Mouse (Mus musculus): ENCODE measurements at regions not wholly inside any gene's neighbourhood (a gene's known extent, or its start where the extent isn't known, plus 50 kb on each side); places are given as distances from the start of the nearest gene placed in this dataset.

- ATAC-seq (replicated peaks; ENCODE audit: low FRiP score, low TSS enrichment, low read depth) (no peak), DNase-seq (ENCODE audit: low spot score) (no peak)
- Histone ChIP-seq H3K4me2 (ENCODE audit: low read length) (no peak overlapping the region), H3K27ac (ENCODE audit: low read depth) (no peak overlapping the region), H3K4me3 (ENCODE audit: low read depth, low read length) (no peak overlapping the region), H3K4me1 (replicated peaks; ENCODE audit: control insufficient read depth, insufficient read depth, low read length) (no peaks in the 10 kb centered on the region), H3K9me3 (ENCODE audit: control insufficient read depth, low read length) (no peaks in the 10 kb centered on the region), H3K9ac (ENCODE audit: low read length) (no peak overlapping the region), H3K36me3 (ENCODE audit: control insufficient read depth, insufficient read depth, low read length) (no peaks in the 10 kb centered on the region), H3K27me3 (replicated peaks; ENCODE audit: control insufficient read depth, insufficient read depth, low read length) (no peaks in the 10 kb centered on the region)
- 54% methylated on average over 10 of the region's 10 CpGs for WGBS
Measured at GRCm38 (mm10) chr13:110882661-110883172, 372.1 kb upstream of the Actbl2 start.

GRCm38 (mm10) chr13:110893909-110894308 lies 360.9 kb upstream of the Actbl2 start:
- no peak overlapping the region for H3K4me2 ChIP-seq (ENCODE audit: low read length)
- no peak for ATAC-seq (replicated peaks; ENCODE audit: low FRiP score, low TSS enrichment, low read depth)

GRCm38 (mm10) chr13:110895349-110895748 lies 359.5 kb upstream of the Actbl2 start:
- Histone ChIP-seq H3K36me3 (ENCODE audit: control insufficient read depth, insufficient read depth, low read length) (no peaks in the 10 kb centered on the region), H3K27me3 (replicated peaks; ENCODE audit: control insufficient read depth, insufficient read depth, low read length) (no peaks in the 10 kb centered on the region), H3K9me3 (ENCODE audit: control insufficient read depth, low read length) (no peaks in the 10 kb centered on the region), H3K9ac (ENCODE audit: low read length) (no peak overlapping the region), H3K4me1 (replicated peaks; ENCODE audit: control insufficient read depth, insufficient read depth, low read length) (no peaks in the 10 kb centered on the region; the same call in 1 of the 2 replicates), H3K4me3 (ENCODE audit: low read depth, low read length) (no peak overlapping the region), H3K27ac (ENCODE audit: low read depth) (no peak overlapping the region), H3K4me2 (ENCODE audit: low read length) (no peak overlapping the region)
- 69% methylated on average over 6 of the region's 6 CpGs for WGBS
- ATAC-seq (replicated peaks; ENCODE audit: low FRiP score, low TSS enrichment, low read depth) (no peak), DNase-seq (ENCODE audit: low spot score) (no peak)

More at GRCm38 (mm10) chr13:110893909-110894308, 360.9 kb upstream of the Actbl2 start:
- no peaks in the 10 kb centered on the region; the same call in 1 of the 2 replicates for H3K4me1 ChIP-seq (replicated peaks; ENCODE audit: control insufficient read depth, insufficient read depth, low read length)
- H3K27ac ChIP-seq (ENCODE audit: low read depth): no peak overlapping the region
- no peaks in the 10 kb centered on the region for H3K27me3 ChIP-seq (replicated peaks; ENCODE audit: control insufficient read depth, insufficient read depth, low read length)
- H3K9me3 ChIP-seq (ENCODE audit: control insufficient read depth, low read length): no peaks in the 10 kb centered on the region
- H3K36me3 ChIP-seq (ENCODE audit: control insufficient read depth, insufficient read depth, low read length): no peaks in the 10 kb centered on the region
- WGBS: 66% methylated on average over 6 of the region's 6 CpGs
- no peak overlapping the region for H3K9ac ChIP-seq (ENCODE audit: low read length)
- no peak overlapping the region for H3K4me3 ChIP-seq (ENCODE audit: low read depth, low read length)
- no peak for DNase-seq (ENCODE audit: low spot score)

- no peak overlapping the region for H3K4me3 ChIP-seq (ENCODE audit: low read depth, low read length)
- no peaks in the 10 kb centered on the region for H3K27me3 ChIP-seq (replicated peaks; ENCODE audit: control insufficient read depth, insufficient read depth, low read length)
- 58% methylated on average over 8 of the region's 8 CpGs for WGBS
- no peaks in the 10 kb centered on the region for H3K9me3 ChIP-seq (ENCODE audit: control insufficient read depth, low read length)
- H3K4me1 ChIP-seq (replicated peaks; ENCODE audit: control insufficient read depth, insufficient read depth, low read length): no peaks in the 10 kb centered on the region; the same call in 1 of the 2 replicates
- no peaks in the 10 kb centered on the region for H3K36me3 ChIP-seq (ENCODE audit: control insufficient read depth, insufficient read depth, low read length)
- DNase-seq (ENCODE audit: low spot score) (no peak), ATAC-seq (replicated peaks; ENCODE audit: low FRiP score, low TSS enrichment, low read depth) (no peak)
- H3K4me2 ChIP-seq (ENCODE audit: low read length): no peak overlapping the region
- H3K27ac ChIP-seq (ENCODE audit: low read depth): no peak overlapping the region
- H3K9ac ChIP-seq (ENCODE audit: low read length): no peak overlapping the region
Measured at GRCm38 (mm10) chr13:110895900-110896299, 358.9 kb upstream of the Actbl2 start.

- no peak overlapping the region for H3K27ac ChIP-seq (ENCODE audit: low read depth)
- H3K4me3 ChIP-seq (ENCODE audit: low read depth, low read length): no peak overlapping the region
- no peak overlapping the region for H3K4me2 ChIP-seq (ENCODE audit: low read length)
- no peaks in the 10 kb centered on the region for H3K9me3 ChIP-seq (ENCODE audit: control insufficient read depth, low read length)
- 42% methylated on average over 4 of the region's 4 CpGs for WGBS
- DNase-seq (ENCODE audit: low spot score): no peak
- peaks cover 3% of the 10 kb centered on the region for H3K4me1 ChIP-seq (replicated peaks; ENCODE audit: control insufficient read depth, insufficient read depth, low read length)
- no peak overlapping the region for H3K9ac ChIP-seq (ENCODE audit: low read length)
- no peak for ATAC-seq (replicated peaks; ENCODE audit: low FRiP score, low TSS enrichment, low read depth)
- H3K27me3 ChIP-seq (replicated peaks; ENCODE audit: control insufficient read depth, insufficient read depth, low read length): no peaks in the 10 kb centered on the region
- no peaks in the 10 kb centered on the region for H3K36me3 ChIP-seq (ENCODE audit: control insufficient read depth, insufficient read depth, low read length)
Measured at GRCm38 (mm10) chr13:110897621-110898020, 357.2 kb upstream of the Actbl2 start.

- Histone ChIP-seq H3K4me2 (ENCODE audit: low read length) (no peak overlapping the region), H3K27ac (ENCODE audit: low read depth) (peak overlapping the region; percentile 49), H3K27me3 (replicated peaks; ENCODE audit: control insufficient read depth, insufficient read depth, low read length) (no peaks in the 10 kb centered on the region), H3K4me1 (replicated peaks; ENCODE audit: control insufficient read depth, insufficient read depth, low read length) (peaks cover 15% of the 10 kb centered on the region), H3K36me3 (ENCODE audit: control insufficient read depth, insufficient read depth, low read length) (no peaks in the 10 kb centered on the region), H3K9ac (ENCODE audit: low read length) (no peak overlapping the region), H3K4me3 (ENCODE audit: low read depth, low read length) (no peak overlapping the region), H3K9me3 (ENCODE audit: control insufficient read depth, low read length) (no peaks in the 10 kb centered on the region)
- ATAC-seq (replicated peaks; ENCODE audit: low FRiP score, low TSS enrichment, low read depth): no peak; the same call in 1 of the 2 replicates
- peak; percentile 77 for DNase-seq (ENCODE audit: low spot score)
- 24% methylated on average over 7 of the region's 7 CpGs for WGBS
Measured at GRCm38 (mm10) chr13:110902994-110903644, 351.7 kb upstream of the Actbl2 start.

- Histone ChIP-seq H3K27me3 (replicated peaks; ENCODE audit: control insufficient read depth, insufficient read depth, low read length) (no peaks in the 10 kb centered on the region), H3K9ac (ENCODE audit: low read length) (no peak overlapping the region), H3K4me1 (replicated peaks; ENCODE audit: control insufficient read depth, insufficient read depth, low read length) (peaks cover 13% of the 10 kb centered on the region), H3K36me3 (ENCODE audit: control insufficient read depth, insufficient read depth, low read length) (no peaks in the 10 kb centered on the region), H3K27ac (ENCODE audit: low read depth) (no peak overlapping the region), H3K4me2 (ENCODE audit: low read length) (no peak overlapping the region), H3K4me3 (ENCODE audit: low read depth, low read length) (no peak overlapping the region), H3K9me3 (ENCODE audit: control insufficient read depth, low read length) (no peaks in the 10 kb centered on the region)
- WGBS: 28% methylated on average over 6 of the region's 6 CpGs
- DNase-seq (ENCODE audit: low spot score): peak; percentile 54
- ATAC-seq (replicated peaks; ENCODE audit: low FRiP score, low TSS enrichment, low read depth): no peak
Measured at GRCm38 (mm10) chr13:110907319-110907955, 347.4 kb upstream of the Actbl2 start.

GRCm38 (mm10) chr13:110911866-110912265 lies 342.9 kb upstream of the Actbl2 start:
- H3K4me1 ChIP-seq (replicated peaks; ENCODE audit: control insufficient read depth, insufficient read depth, low read length): no peaks in the 10 kb centered on the region; the same call in 1 of the 2 replicates
- no peaks in the 10 kb centered on the region for H3K27me3 ChIP-seq (replicated peaks; ENCODE audit: control insufficient read depth, insufficient read depth, low read length)
- no peak overlapping the region for H3K9ac ChIP-seq (ENCODE audit: low read length)
- H3K9me3 ChIP-seq (ENCODE audit: control insufficient read depth, low read length): no peaks in the 10 kb centered on the region
- no peak overlapping the region for H3K4me3 ChIP-seq (ENCODE audit: low read depth, low read length)
- DNase-seq (ENCODE audit: low spot score): no peak
- no peaks in the 10 kb centered on the region for H3K36me3 ChIP-seq (ENCODE audit: control insufficient read depth, insufficient read depth, low read length)
- no peak for ATAC-seq (replicated peaks; ENCODE audit: low FRiP score, low TSS enrichment, low read depth)
- H3K4me2 ChIP-seq (ENCODE audit: low read length): no peak overlapping the region
- WGBS: 82% methylated on average over 7 of the region's 7 CpGs
- H3K27ac ChIP-seq (ENCODE audit: low read depth): no peak overlapping the region
